Mouse (Mus musculus) CH12.LX (cell line): ENCODE results near the gene Phip. TPM values are rescaled to one million over a fixed set of nuclear protein-coding genes. Genes with fewer than 3 reads are reported as not detected.

Experiments used
- DNase-seq: peaks from one replicate; pipeline ENCODE4 v3.0.0-alpha.2; 2013; ENCODE audit errors: extremely low read depth
- H3K27ac ChIP-seq: 2 replicates; pipeline ENCODE4 v1.5.1; 2012; ENCODE audit warnings: low read depth, mild to moderate bottlenecking, control low read depth, moderate library complexity; ENCODE audit not compliant: insufficient read depth
- H3K27me3 ChIP-seq: replicated peaks from 2 replicates; pipeline ENCODE3; 2012; ENCODE audit warnings: inconsistent platforms
- H3K36me3 ChIP-seq, 2 experiments: replicated peaks in 1 of 2; 2 replicates each; pipeline versions ENCODE3 to v1.6.1; 2012; ENCODE audit warnings: inconsistent platforms in 1 of 2, low read length in 1 of 2, mild to moderate bottlenecking in 1 of 2, mixed read lengths in 1 of 2, moderate library complexity in 1 of 2; ENCODE audit not compliant: control insufficient read depth in 1 of 2, insufficient read depth in 1 of 2
- H3K4me1 ChIP-seq, 2 experiments: 2 replicates each; pipeline ENCODE4 v1.6.1; 2012; ENCODE audit warnings: inconsistent platforms in 1 of 2, moderate library complexity in 1 of 2; ENCODE audit not compliant: insufficient read depth in 2 of 2, control insufficient read depth in 1 of 2
- H3K4me2 ChIP-seq: 2 replicates; pipeline ENCODE4 v1.6.1; 2012; ENCODE audit warnings: low read depth, mild to moderate bottlenecking, control low read depth; ENCODE audit not compliant: poor library complexity, insufficient read depth, severe bottlenecking
- H3K4me3 ChIP-seq, 3 experiments: fragments of 150-350 bp in 1 of 3; sonication (generic) in 1 of 3; replicated peaks in 1 of 3; 2 replicates each; pipeline versions ENCODE3 to v1.5.1; 2011 to 2012; ENCODE audit warnings: low read depth in 2 of 3, low read length in 2 of 3, mild to moderate bottlenecking in 2 of 3, moderate library complexity in 2 of 3, control low read depth in 1 of 3, improper control_type of control experiment in 1 of 3, inconsistent platforms in 1 of 3, mixed read lengths in 1 of 3; ENCODE audit not compliant: poor library complexity in 1 of 3
- H3K79me2 ChIP-seq: replicated peaks from 2 replicates; pipeline ENCODE4 v1.6.1; 2012; ENCODE audit warnings: mild to moderate bottlenecking, moderate library complexity; ENCODE audit not compliant: control insufficient read depth, poor library complexity, insufficient read depth, severe bottlenecking; ENCODE audit errors: extremely low read depth
- H3K9ac ChIP-seq: 2 replicates; pipeline ENCODE4 v1.6.1; 2012; ENCODE audit warnings: low read depth, mild to moderate bottlenecking, control low read depth, moderate library complexity; ENCODE audit not compliant: insufficient read depth
- H3K9me3 ChIP-seq: replicated peaks from 2 replicates; pipeline ENCODE3; 2012; ENCODE audit warnings: low read length, inconsistent platforms, mixed read lengths
- BHLHE40 ChIP-seq: IDR thresholded peaks from 2 replicates; pipeline ENCODE4 v1.6.1; 2011; ENCODE audit warnings: mild to moderate bottlenecking, low read depth, low read length, improper control_type of control experiment
- CHD1 ChIP-seq: IDR thresholded peaks from 2 replicates; pipeline ENCODE4 v1.6.1; 2012; ENCODE audit warnings: low read depth, low read length, improper control_type of control experiment, inconsistent platforms
- CHD2 ChIP-seq: IDR thresholded peaks from 2 replicates; pipeline ENCODE4 v1.6.1; 2011; ENCODE audit warnings: low read length, improper control_type of control experiment
- CTCF ChIP-seq, 2 experiments: IDR thresholded peaks in 1 of 2; conservative IDR thresholded peaks in 1 of 2; 2 replicates each; pipeline ENCODE4 v1.5.1; 2011 to 2012; ENCODE audit warnings: low read depth in 2 of 2, low read length in 2 of 2, improper control_type of control experiment in 1 of 2, inconsistent platforms in 1 of 2, mild to moderate bottlenecking in 1 of 2, moderate library complexity in 1 of 2
- IRF4 ChIP-seq: IDR thresholded peaks from 2 replicates; pipeline ENCODE4 v1.6.1; 2014; ENCODE audit warnings: low read depth, mild to moderate bottlenecking, inconsistent platforms, low read length, improper control_type of control experiment
- MEF2A ChIP-seq: IDR thresholded peaks from 2 replicates; pipeline ENCODE4 v1.6.1; 2014; ENCODE audit warnings: low read depth, mild to moderate bottlenecking, inconsistent platforms, low read length, improper control_type of control experiment, borderline replicate concordance
- MXI1 ChIP-seq: IDR thresholded peaks from 2 replicates; pipeline ENCODE4 v1.6.1; 2011; ENCODE audit warnings: mild to moderate bottlenecking, low read depth, low read length, improper control_type of control experiment
- MYC ChIP-seq: IDR thresholded peaks from 2 replicates; pipeline ENCODE4 v1.6.1; 2011; ENCODE audit warnings: low read depth, mild to moderate bottlenecking, improper control_type of control experiment, low read length
- RAD21 ChIP-seq: IDR thresholded peaks from 2 replicates; pipeline ENCODE4 v1.6.1; 2011; ENCODE audit warnings: low read depth, mild to moderate bottlenecking, low read length, improper control_type of control experiment, moderate library complexity
- SIN3A ChIP-seq: IDR thresholded peaks from 2 replicates; pipeline ENCODE4 v1.6.1; 2012; ENCODE audit warnings: low read length, improper control_type of control experiment, inconsistent platforms
- SMC3 ChIP-seq: IDR thresholded peaks from 2 replicates; pipeline ENCODE4 v1.6.1; 2011; ENCODE audit warnings: low read depth, low read length, improper control_type of control experiment
- UBTF ChIP-seq: IDR thresholded peaks from 2 replicates; pipeline ENCODE4 v1.6.1; 2012; ENCODE audit warnings: low read depth, mild to moderate bottlenecking, inconsistent platforms, low read length, improper control_type of control experiment, moderate library complexity
- USF2 ChIP-seq: conservative IDR thresholded peaks from 2 replicates; pipeline ENCODE4 v1.6.1; 2011; ENCODE audit warnings: low read depth, low read length, improper control_type of control experiment
- dilution Hi-C: fragments of 300-500 bp; cut with MboI; formaldehyde crosslinking; loops from 2 replicates; pipeline ENCODE4 v1.14.3; 2020; ENCODE audit warnings: low sequenced_read_pairs; ENCODE audit not compliant: extremely low pct_unique_long_range_greater_than_20kb, extremely low pct_ligation_motif_present
- in situ Hi-C: fragments of 300-500 bp; cut with MboI; formaldehyde crosslinking; loops from 3 replicates; pipeline ENCODE4 v1.14.3; 2019; ENCODE audit warnings: low sequenced_read_pairs, low pct_ligation_motif_present, low pct_unique_long_range_greater_than_20kb, mixed read lengths
- polyA plus RNA-seq: library from polyadenylated mRNA; unstranded; fragments of >175 nt; gene quantifications from 2 replicates; pipeline ENCODE4 v1.2.1, GENCODE M21; 2012; ENCODE audit warnings: low read depth; ENCODE audit not compliant: insufficient read length
- total RNA-seq, 2 experiments: library from RNA; depleted of rRNA; stranded (reverse); fragments of 300-350 nt in 1 of 2; fragments of >200 nt in 1 of 2; gene quantifications; 2 replicates each; pipeline ENCODE4 v1.2.3; 2012 to 2014

Gene Phip
- total and polyA plus RNA-seq, 3 experiments, result 24.1 to 29.8 (median 28.8) TPM

- Histone ChIP-seq H3K4me3 (no peak overlapping the region), H3K27ac (no peak overlapping the region), H3K4me1 (peaks cover 0 to 31% of the 10 kb centered on the region in 2 experiments; a peak in 2 of 4 replicates), H3K9ac (peak overlapping the region; percentile 39; the same call in 1 of the 2 replicates), H3K27me3 (no peaks in the 10 kb centered on the region), H3K4me2 (peak overlapping the region; percentile 61; the same call in 1 of the 2 replicates), H3K9me3 (no peaks in the 10 kb centered on the region), H3K79me2 (peaks cover 51% of the 10 kb centered on the region), H3K36me3 (peaks cover 6 to 39% of the 10 kb centered on the region in 2 experiments)
- no peak for DNase-seq
- dilution Hi-C loops (no loop called here), in situ Hi-C loops (no loop called here)
- TF ChIP-seq MXI1 (no peak), MYC (0 out of 2 replicates have a peak, but pooled peaks have one; percentile 20), UBTF (no peak), RAD21 (no peak), IRF4 (peak; percentile 68; the same call in 1 of the 2 replicates)
Measured at GRCm38 (mm10) chr9:82963981-82964380, 11.3 kb downstream of the Phip start.

- Histone ChIP-seq H3K27me3 (no peaks in the 10 kb centered on the region), H3K27ac (no peak overlapping the region), H3K4me1 (peaks cover 0 to 24% of the 10 kb centered on the region in 2 experiments; a peak in 2 of 4 replicates), H3K9me3 (no peaks in the 10 kb centered on the region), H3K9ac (no peak overlapping the region), H3K79me2 (peaks cover 37% of the 10 kb centered on the region), H3K4me2 (no peak overlapping the region), H3K36me3 (peaks cover 19 to 58% of the 10 kb centered on the region in 2 experiments), H3K4me3 (no peak overlapping the region)
- in situ Hi-C loops, result no loop called here
- dilution Hi-C loops, result no loop called here
- no peak for TF ChIP-seq USF2
- no peak for TF ChIP-seq UBTF
- no peak for TF ChIP-seq IRF4
- TF ChIP-seq CHD1, result no peak
- TF ChIP-seq CTCF (conservative IDR thresholded peaks at IDR 0.05 in 1 of 2, IDR thresholded peaks at IDR 0.05 in 1 of 2; ENCODE audit: low read depth in 2 of 2, low read length in 2 of 2), result no peak
- TF ChIP-seq SIN3A, result no peak
- no peak for TF ChIP-seq CHD2
- no peak for TF ChIP-seq MEF2A
- no peak for DNase-seq
Measured at GRCm38 (mm10) chr9:82961352-82961751, 14.0 kb downstream of the Phip start.

- Histone ChIP-seq H3K9me3 (no peaks in the 10 kb centered on the region), H3K4me1 (peaks cover 8 to 23% of the 10 kb centered on the region in 2 experiments), H3K36me3 (peaks cover 33 to 67% of the 10 kb centered on the region in 2 experiments), H3K27ac (no peak overlapping the region), H3K4me3 (no peak overlapping the region), H3K79me2 (peaks cover 13% of the 10 kb centered on the region), H3K4me2 (no peak overlapping the region), H3K9ac (no peak overlapping the region), H3K27me3 (no peaks in the 10 kb centered on the region)
- no peak for DNase-seq
- dilution Hi-C loops, result no loop called here
- in situ Hi-C loops, result no loop called here
- peak; percentile 62; the same call in 1 of the 2 replicates for TF ChIP-seq MYC
- peak in 1 of 2 experiments; percentile 53; a peak in 2 of 4 replicates for TF ChIP-seq CTCF (conservative IDR thresholded peaks at IDR 0.05 in 1 of 2, IDR thresholded peaks at IDR 0.05 in 1 of 2; ENCODE audit: low read depth in 2 of 2, low read length in 2 of 2)
- TF ChIP-seq SMC3, result peak; percentile 41
- TF ChIP-seq RAD21, result peak; percentile 43
- no peak for TF ChIP-seq BHLHE40
- TF ChIP-seq MEF2A, result no peak
Measured at GRCm38 (mm10) chr9:82955267-82955666, 20.0 kb downstream of the Phip start.
